Mouse (Mus musculus) limb, embryonic 11.5 days (tissue): ENCODE data around the gene Xrcc3. TPM values are rescaled to one million over a fixed set of nuclear protein-coding genes. Genes with fewer than 3 reads are reported as not detected.

ENCODE experiments used
- ATAC-seq: fragments of 200-750 bp; cut with Nextera tagmentation; 2 replicates; pipeline ENCODE4 v1.8.0; 2017; ENCODE audit warnings: low read depth; ENCODE audit not compliant: insufficient number of reproducible peaks, low FRiP score, low TSS enrichment
- DNase-seq: peaks from one replicate; pipeline ENCODE4 v3.0.0-alpha.2; 2015; ENCODE audit warnings: low spot score
- H3K27ac ChIP-seq: fragments of 300-500 bp; sonication (generic); replicated peaks from 2 replicates; pipeline ENCODE4 v1.5.1; 2014; ENCODE audit warnings: low read depth, mild to moderate bottlenecking, low read length
- H3K27me3 ChIP-seq: fragments of 300-500 bp; sonication (generic); 2 replicates; pipeline ENCODE4 v1.6.1; 2014; ENCODE audit warnings: mild to moderate bottlenecking, low read length, mixed read lengths; ENCODE audit not compliant: control insufficient read depth, insufficient read depth
- H3K36me3 ChIP-seq: fragments of 300-500 bp; sonication (generic); 2 replicates; pipeline ENCODE4 v1.6.1; 2014; ENCODE audit warnings: mild to moderate bottlenecking, low read length, moderate library complexity, mixed read lengths; ENCODE audit not compliant: control insufficient read depth, insufficient read depth
- H3K4me1 ChIP-seq: fragments of 300-500 bp; sonication (generic); 2 replicates; pipeline ENCODE4 v1.6.1; 2014; ENCODE audit warnings: low read length, mixed read lengths; ENCODE audit not compliant: control insufficient read depth, insufficient read depth
- H3K4me2 ChIP-seq: fragments of 300-500 bp; sonication (generic); 2 replicates; pipeline ENCODE4 v1.6.1; 2014; ENCODE audit warnings: low read depth, mild to moderate bottlenecking, moderate library complexity; ENCODE audit not compliant: severe bottlenecking
- H3K4me3 ChIP-seq: fragments of 300-500 bp; sonication (generic); 2 replicates; pipeline ENCODE4 v1.5.1; 2014; ENCODE audit warnings: low read depth, low read length
- H3K9ac ChIP-seq: fragments of 300-500 bp; sonication (generic); 2 replicates; pipeline ENCODE4 v1.6.1; 2014; ENCODE audit warnings: mild to moderate bottlenecking, low read length
- H3K9me3 ChIP-seq: fragments of 300-500 bp; sonication (generic); 2 replicates; pipeline ENCODE4 v1.6.1; 2016; ENCODE audit warnings: low read length; ENCODE audit not compliant: control insufficient read depth
- WGBS: fragments of 180-500 bp; shearing (Covaris S2); extraction: QIAGEN DNeasy Blood & Tissue Kit; methylation state at CpG from one replicate; pipeline ENCODE4 v1.1.7; 2014; 5-methylcytosine and 5-hydroxymethylcytosine counted together
- polyA plus RNA-seq: library from polyadenylated mRNA; unstranded; fragments of >200 nt; fragmentation: Nextera tagmentation; extraction: Ambion mirVana; gene quantifications from 2 replicates; pipeline ENCODE4 v1.2.1, GENCODE M21; 2014

Gene Xrcc3
- polyA plus RNA-seq, 1 experiment from 2014 or later = 22.7 TPM

- H3K4me1 ChIP-seq = no peaks in the 10 kb centered on the region
- H3K36me3 ChIP-seq = peaks cover 21% of the 10 kb centered on the region
- H3K4me3 ChIP-seq = no peak overlapping the region
- H3K9ac ChIP-seq = no peak overlapping the region
- no peak overlapping the region for H3K4me2 ChIP-seq
- DNase-seq (no peak), ATAC-seq (no peak)
- WGBS = 79% methylated on average over 4 of the region's 4 CpGs
- no peak overlapping the region for H3K27ac ChIP-seq
- no peaks in the 10 kb centered on the region for H3K27me3 ChIP-seq
- H3K9me3 ChIP-seq = no peaks in the 10 kb centered on the region
Measured at GRCm38 (mm10) chr12:111821931-111822330, 8.3 kb upstream of the Xrcc3 start.

GRCm38 (mm10) chr12:111820708-111821107 is 7.0 kb upstream of the Xrcc3 start:
- Histone ChIP-seq H3K9ac (no peak overlapping the region), H3K4me1 (peaks cover 4% of the 10 kb centered on the region; the same call in 1 of the 2 replicates), H3K27me3 (no peaks in the 10 kb centered on the region), H3K4me3 (no peak overlapping the region), H3K27ac (no peak overlapping the region), H3K36me3 (peaks cover 15% of the 10 kb centered on the region), H3K9me3 (no peaks in the 10 kb centered on the region), H3K4me2 (no peak overlapping the region)
- 77% methylated on average over 7 of the region's 7 CpGs for WGBS
- DNase-seq (no peak), ATAC-seq (no peak)

- 81% methylated on average over 8 of the region's 8 CpGs for WGBS
- no peak overlapping the region for H3K4me2 ChIP-seq
- DNase-seq = no peak
- H3K9ac ChIP-seq = no peak overlapping the region
- H3K27ac ChIP-seq = no peak overlapping the region
- H3K27me3 ChIP-seq = no peaks in the 10 kb centered on the region
- H3K36me3 ChIP-seq = peaks cover 11% of the 10 kb centered on the region
- no peak overlapping the region for H3K4me3 ChIP-seq
- no peaks in the 10 kb centered on the region for H3K9me3 ChIP-seq
- ATAC-seq = no peak
- peaks cover 10% of the 10 kb centered on the region; the same call in 1 of the 2 replicates for H3K4me1 ChIP-seq
Measured at GRCm38 (mm10) chr12:111819936-111820335, 6.3 kb upstream of the Xrcc3 start.

- WGBS = 92% methylated on average over 8 of the region's 8 CpGs
- Histone ChIP-seq H3K27ac (no peak overlapping the region), H3K4me2 (no peak overlapping the region), H3K9ac (no peak overlapping the region), H3K4me1 (peaks cover 15% of the 10 kb centered on the region), H3K9me3 (no peaks in the 10 kb centered on the region), H3K27me3 (no peaks in the 10 kb centered on the region), H3K4me3 (no peak overlapping the region), H3K36me3 (no peaks in the 10 kb centered on the region; the same call in 1 of the 2 replicates)
- DNase-seq (no peak), ATAC-seq (no peak)
Measured at GRCm38 (mm10) chr12:111817991-111818390, 4.3 kb upstream of the Xrcc3 start.

GRCm38 (mm10) chr12:111816967-111817366 is 3.3 kb upstream of the Xrcc3 start:
- ATAC-seq (no peak), DNase-seq (no peak)
- H3K4me2 ChIP-seq = no peak overlapping the region
- H3K27me3 ChIP-seq = no peaks in the 10 kb centered on the region
- no peak overlapping the region for H3K9ac ChIP-seq
- no peaks in the 10 kb centered on the region for H3K9me3 ChIP-seq
- no peak overlapping the region for H3K4me3 ChIP-seq
- 76% methylated on average over 9 of the region's 9 CpGs for WGBS
- no peak overlapping the region for H3K27ac ChIP-seq
- H3K36me3 ChIP-seq = no peaks in the 10 kb centered on the region; the same call in 1 of the 2 replicates
- H3K4me1 ChIP-seq = peaks cover 21% of the 10 kb centered on the region

GRCm38 (mm10) chr12:111816528-111816927 is 2.9 kb upstream of the Xrcc3 start:
- no peaks in the 10 kb centered on the region for H3K9me3 ChIP-seq
- H3K36me3 ChIP-seq = no peaks in the 10 kb centered on the region; the same call in 1 of the 2 replicates
- H3K27me3 ChIP-seq = no peaks in the 10 kb centered on the region
- H3K9ac ChIP-seq = no peak overlapping the region
- DNase-seq (no peak), ATAC-seq (no peak)
- no peak overlapping the region for H3K27ac ChIP-seq
- no peak overlapping the region for H3K4me3 ChIP-seq
- H3K4me2 ChIP-seq = no peak overlapping the region
- WGBS = 69% methylated on average over 13 of the region's 13 CpGs
- H3K4me1 ChIP-seq = peaks cover 21% of the 10 kb centered on the region

GRCm38 (mm10) chr12:111814769-111815762 is 1.4 kb upstream of the Xrcc3 start:
- H3K27me3 ChIP-seq = no peaks in the 10 kb centered on the region
- no peak for ATAC-seq
- peaks cover 23% of the 10 kb centered on the region for H3K4me1 ChIP-seq
- H3K9ac ChIP-seq = peak overlapping the region; percentile 69
- no peak overlapping the region; the same call in 1 of the 2 replicates for H3K27ac ChIP-seq
- no peak for DNase-seq
- WGBS = 34% methylated on average over 19 of the region's 19 CpGs
- H3K4me3 ChIP-seq = peak overlapping the region; percentile 85
- peak overlapping the region; percentile 77 for H3K4me2 ChIP-seq
- H3K9me3 ChIP-seq = no peaks in the 10 kb centered on the region
- H3K36me3 ChIP-seq = no peaks in the 10 kb centered on the region

GRCm38 (mm10) chr12:111813111-111813765 is 435 bp downstream of the Xrcc3 start:
- Histone ChIP-seq H3K4me1 (peaks cover 30% of the 10 kb centered on the region), H3K36me3 (no peaks in the 10 kb centered on the region), H3K9ac (peak overlapping the region; percentile 53), H3K27me3 (no peaks in the 10 kb centered on the region), H3K27ac (no peak overlapping the region), H3K4me2 (peak overlapping the region; percentile 54), H3K9me3 (no peaks in the 10 kb centered on the region), H3K4me3 (peak overlapping the region; percentile 60)
- ATAC-seq (peak; percentile 4; the same call in 1 of the 2 replicates), DNase-seq (no peak)
- 4% methylated on average over 24 of the region's 27 CpGs for WGBS
